Mouse (Mus musculus): Measurements from ENCODE around the gene Glis3.

DNA sequence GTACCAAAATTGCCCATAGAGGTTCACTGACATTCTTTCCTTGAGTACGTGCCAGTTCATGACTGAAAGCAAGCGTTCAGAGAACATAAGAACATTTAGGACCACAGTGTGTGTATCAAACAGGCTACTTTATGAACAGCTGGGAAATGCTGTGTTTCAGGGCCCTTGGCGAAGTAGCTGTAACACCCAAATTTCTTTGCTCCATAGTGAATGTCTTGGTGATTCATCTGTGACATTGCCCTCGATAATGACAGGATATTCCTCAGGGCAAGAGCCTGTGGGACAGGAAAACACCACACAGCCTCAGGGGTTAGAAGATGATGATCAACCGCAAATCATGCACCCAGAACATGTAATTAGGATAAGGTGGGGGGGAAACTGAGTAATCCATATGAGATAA lies 161.6 kb downstream of the Glis3 start:
- TF ChIP-seq CTCF (IDR thresholded peaks at IDR 0.05; ENCODE audit: borderline replicate concordance, insufficient read depth, low read length) (no peak), POLR2A (IDR thresholded peaks at IDR 0.05; ENCODE audit: low read depth, low read length) (no peak)
